22 mouse cellular contexts compared by ENCODE assay signal in genomic region chr4:153093129-153093528, GRCm38 (mm10).
A peak's percentile ranks its signal among the peaks of the same experiment; 100 is the strongest.
DNase-seq lines count a peak whose midpoint lies in the region; ATAC-seq and TF ChIP-seq lines count a peak whose summit lies in the region.
"Had no signal": no experiment of that assay in that cellular context is flagged by ENCODE, and none has a peak within 500 bp of the region (broad histone marks: within the 10 kb centered on the region; RNA-seq: fewer than 3 reads in every experiment).

No protein-coding gene starts in this region.

- H3K9me3 ChIP-seq in kidney, embryonic 14.5 days (ENCODE audit: control insufficient read depth, low read length): no peaks in the 10 kb centered on the region
- no peaks in the 10 kb centered on the region for H3K9me3 ChIP-seq in kidney, embryonic 15.5 days (replicated peaks)
- no peaks in the 10 kb centered on the region; the same call in 1 of the 2 replicates for H3K9me3 ChIP-seq in kidney, embryonic 16.5 days (ENCODE audit: low read length)
- no peaks in the 10 kb centered on the region for H3K9me3 ChIP-seq in kidney, postnatal 0 days (replicated peaks; ENCODE audit: low read length)

- peak; percentile 23; the same call in 1 of the 2 replicates for ATAC-seq in kidney, embryonic 14.5 days (ENCODE audit: low FRiP score, low TSS enrichment)
- ATAC-seq in kidney, embryonic 15.5 days (replicated peaks; ENCODE audit: low FRiP score): peak; percentile 41; the same call in 1 of the 2 replicates
- peak; percentile 53; the same call in 1 of the 2 replicates for ATAC-seq in kidney, embryonic 16.5 days (ENCODE audit: low FRiP score, low TSS enrichment)
- ATAC-seq in kidney, postnatal 0 days (replicated peaks; ENCODE audit: low FRiP score, low read depth): no peak
- ATAC-seq: activated CD4-positive, CD25-positive, alpha-beta regulatory T cell, adult 4 months; CD4-positive, CD25-positive, alpha-beta regulatory T cell, adult 4 months; Patski had no signal

- H3K4me1 ChIP-seq in kidney, embryonic 14.5 days (ENCODE audit: control insufficient read depth, insufficient read depth, low read length): peaks cover 11% of the 10 kb centered on the region
- peaks cover 19% of the 10 kb centered on the region for H3K4me1 ChIP-seq in kidney, embryonic 15.5 days
- H3K4me1 ChIP-seq in kidney, embryonic 16.5 days (ENCODE audit: insufficient read depth, low read length): peaks cover 13% of the 10 kb centered on the region; the same call in 1 of the 2 replicates
- H3K4me1 ChIP-seq in kidney, postnatal 0 days (replicated peaks; ENCODE audit: insufficient read depth, low read length): no peaks in the 10 kb centered on the region

- H3K27me3 ChIP-seq in kidney, embryonic 14.5 days (ENCODE audit: control insufficient read depth, insufficient read depth, low read length): no peaks in the 10 kb centered on the region
- H3K27me3 ChIP-seq in kidney, embryonic 15.5 days: no peaks in the 10 kb centered on the region
- no peaks in the 10 kb centered on the region for H3K27me3 ChIP-seq in kidney, embryonic 16.5 days (ENCODE audit: insufficient read depth, low read length)
- no peaks in the 10 kb centered on the region for H3K27me3 ChIP-seq in kidney, postnatal 0 days (ENCODE audit: insufficient read depth, low read length)
- H3K27me3 ChIP-seq: CH12.LX, Patski had no signal

- 33% methylated on average over 3 of the region's 3 CpGs for WGBS in kidney, embryonic 14.5 days
- 34% methylated on average over 3 of the region's 3 CpGs for WGBS in kidney, embryonic 15.5 days
- 32% methylated on average over 3 of the region's 3 CpGs for WGBS in kidney, embryonic 16.5 days
- WGBS in kidney, postnatal 0 days: 39% methylated on average over 3 of the region's 3 CpGs

- H3K36me3 ChIP-seq in kidney, embryonic 14.5 days (ENCODE audit: control insufficient read depth, insufficient read depth, low read length): no peaks in the 10 kb centered on the region
- H3K36me3 ChIP-seq in kidney, embryonic 15.5 days: no peaks in the 10 kb centered on the region
- no peaks in the 10 kb centered on the region for H3K36me3 ChIP-seq in kidney, embryonic 16.5 days (ENCODE audit: insufficient read depth, low read length)
- H3K36me3 ChIP-seq in kidney, postnatal 0 days (ENCODE audit: insufficient read depth, low read length): no peaks in the 10 kb centered on the region
- H3K36me3 ChIP-seq: G1E had no signal

- H3K4me2 ChIP-seq in kidney, embryonic 14.5 days (replicated peaks; ENCODE audit: low read depth, low read length): no peak overlapping the region
- no peak overlapping the region for H3K4me2 ChIP-seq in kidney, embryonic 15.5 days
- no peak overlapping the region for H3K4me2 ChIP-seq in kidney, embryonic 16.5 days (replicated peaks; ENCODE audit: low read depth, low read length)
- no peak overlapping the region for H3K4me2 ChIP-seq in kidney, postnatal 0 days (ENCODE audit: low read length)

- H3K9ac ChIP-seq in kidney, embryonic 14.5 days (ENCODE audit: low read depth, low read length): no peak overlapping the region
- H3K9ac ChIP-seq in kidney, embryonic 15.5 days: no peak overlapping the region
- H3K9ac ChIP-seq in kidney, embryonic 16.5 days (replicated peaks; ENCODE audit: low read length): no peak overlapping the region
- H3K9ac ChIP-seq in kidney, postnatal 0 days (ENCODE audit: low read depth, low read length): no peak overlapping the region

- DNase-seq in kidney, adult 8-10 months: no peak
- DNase-seq in kidney, postnatal 14 days: no peak
- DNase-seq in kidney, adult 11 months: no peak
- DNase-seq in kidney, postnatal 0 days (ENCODE audit: low spot score): peak; percentile 72
- DNase-seq in kidney, postnatal 4 days: no peak
- DNase-seq: adrenal gland, adult 2 months; adrenal gland, adult 8-10 months; adrenal gland, postnatal 10 days; adrenal gland, postnatal 14 days; adrenal gland, postnatal 25 days; adrenal gland, postnatal 36 days; B cell, adult 2 months; cerebellum, adult 11 months; cerebellum, adult 11-12 months had no signal

- no peak overlapping the region for H3K27ac ChIP-seq in kidney, embryonic 14.5 days (ENCODE audit: low read depth, low read length)
- H3K27ac ChIP-seq in kidney, embryonic 15.5 days: peak overlapping the region; percentile 55; the same call in 1 of the 2 replicates
- H3K27ac ChIP-seq in kidney, embryonic 16.5 days (ENCODE audit: low read length): peak overlapping the region; percentile 52; the same call in 1 of the 2 replicates
- H3K27ac ChIP-seq in kidney, postnatal 0 days: no peak overlapping the region

- no peak for TF ChIP-seq CTCF in kidney, postnatal 0 days (IDR thresholded peaks at IDR 0.05; ENCODE audit: low read depth)

- H3K4me3 ChIP-seq in kidney, embryonic 14.5 days (ENCODE audit: low read length): no peak overlapping the region
- no peak overlapping the region for H3K4me3 ChIP-seq in kidney, embryonic 15.5 days (replicated peaks)
- H3K4me3 ChIP-seq in kidney, embryonic 16.5 days (ENCODE audit: low read length): no peak overlapping the region
- no peak overlapping the region for H3K4me3 ChIP-seq in kidney, postnatal 0 days (replicated peaks; ENCODE audit: low read depth, low read length)

Comparison
In these comparisons a context has a peak if more than half of its experiments do, and no peak if none do; other contexts are left out.
1. H3K27ac ChIP-seq: peak in kidney, embryonic 15.5 days (single experiment) and kidney, embryonic 16.5 days (single experiment); none in kidney, embryonic 14.5 days (single experiment) and kidney, postnatal 0 days (single experiment).